Mouse (Mus musculus) brown adipose tissue, adult 24 weeks (tissue): ENCODE measurements at regions not wholly inside any gene's neighbourhood (a gene's known extent, or its start where the extent isn't known, plus 50 kb on each side); places are given as distances from the start of the nearest gene placed in this dataset.

Experiments
- H3K27ac ChIP-seq: fragments of 200-500 bp; replicated peaks from 2 replicates; pipeline ENCODE4 v1.5.1; 2012; ENCODE audit warnings: low read depth, mild to moderate bottlenecking, low read length
- H3K4me1 ChIP-seq: fragments of 200-500 bp; 2 replicates; pipeline ENCODE4 v1.6.1; 2012; ENCODE audit warnings: low read length, mixed read lengths; ENCODE audit not compliant: control insufficient read depth, insufficient read depth, insufficient read length
- H3K4me3 ChIP-seq: fragments of 200-500 bp; 2 replicates; pipeline ENCODE4 v1.5.1; 2012; ENCODE audit warnings: low read depth, mild to moderate bottlenecking, low read length, moderate library complexity; ENCODE audit not compliant: insufficient read depth

DNA sequence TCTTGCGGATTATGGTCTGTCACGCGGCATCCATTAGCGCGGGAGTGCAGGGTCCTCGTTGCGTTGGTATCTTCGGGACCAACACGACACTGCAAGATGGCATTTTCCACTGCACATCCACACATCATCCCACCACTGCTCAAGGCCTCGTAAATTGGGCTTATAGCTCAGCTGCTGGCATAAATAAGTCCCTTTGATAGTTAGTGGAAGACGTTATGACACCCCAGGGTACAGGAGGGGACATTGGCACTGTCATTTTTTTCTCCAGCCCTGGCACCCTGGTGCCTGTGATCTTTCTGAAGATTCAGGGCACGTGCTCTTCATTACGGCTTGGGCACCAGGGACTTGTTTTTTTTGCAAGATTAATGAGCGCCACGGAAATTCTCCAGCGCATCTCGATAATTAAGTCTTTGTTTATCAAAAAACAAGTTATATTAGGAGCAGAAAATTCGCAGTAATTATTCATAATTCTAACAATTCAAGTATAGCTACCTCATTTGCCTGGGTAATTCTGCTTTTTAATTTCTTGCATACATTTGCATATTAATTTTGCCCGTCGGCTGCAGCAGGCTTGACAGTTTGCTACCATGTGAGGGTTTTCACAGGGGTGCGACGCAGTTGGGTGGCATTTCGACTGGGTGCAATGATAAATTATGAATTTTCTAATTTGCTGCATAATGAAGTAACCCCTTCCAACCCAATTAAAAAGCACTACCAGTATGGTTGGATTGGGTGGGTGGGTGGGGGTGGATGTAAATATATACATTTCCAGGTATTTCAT lies 119.1 kb downstream of the Vrk1 start:
- Histone ChIP-seq H3K4me1 (no peaks in the 10 kb centered on the region), H3K4me3 (no peak overlapping the region), H3K27ac (no peak overlapping the region)

DNA sequence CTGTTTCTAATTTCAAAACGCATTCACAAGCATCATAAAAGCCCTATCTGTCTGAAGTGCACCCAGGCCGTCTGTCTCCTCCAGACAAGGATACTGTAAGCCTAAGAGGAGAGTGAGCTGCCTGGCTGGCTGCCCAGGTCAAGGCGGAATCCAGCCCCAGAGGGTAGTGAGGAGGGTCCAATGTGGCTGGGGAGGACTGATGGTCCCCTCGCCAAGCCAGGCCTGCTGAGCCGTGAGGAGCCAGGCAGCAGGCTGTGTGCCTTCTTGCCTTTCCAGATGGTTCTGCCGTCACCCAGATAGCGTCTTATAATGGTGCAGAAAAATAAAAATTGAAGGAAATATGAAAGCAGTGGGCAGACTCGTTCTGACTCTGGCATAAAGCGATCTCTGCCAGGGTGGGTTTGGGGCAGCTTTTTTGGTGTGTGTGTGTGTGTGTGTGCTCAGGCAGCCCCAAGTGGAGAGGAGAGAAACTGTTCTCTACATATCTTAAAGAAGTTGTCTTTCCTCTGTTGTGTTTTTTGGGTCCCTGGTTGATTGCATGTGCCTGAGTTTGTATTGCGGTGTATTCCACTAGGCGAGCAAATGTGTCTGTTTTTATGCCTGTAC lies 120.1 kb downstream of the Vrk1 start:
- no peak overlapping the region for H3K27ac ChIP-seq

DNA sequence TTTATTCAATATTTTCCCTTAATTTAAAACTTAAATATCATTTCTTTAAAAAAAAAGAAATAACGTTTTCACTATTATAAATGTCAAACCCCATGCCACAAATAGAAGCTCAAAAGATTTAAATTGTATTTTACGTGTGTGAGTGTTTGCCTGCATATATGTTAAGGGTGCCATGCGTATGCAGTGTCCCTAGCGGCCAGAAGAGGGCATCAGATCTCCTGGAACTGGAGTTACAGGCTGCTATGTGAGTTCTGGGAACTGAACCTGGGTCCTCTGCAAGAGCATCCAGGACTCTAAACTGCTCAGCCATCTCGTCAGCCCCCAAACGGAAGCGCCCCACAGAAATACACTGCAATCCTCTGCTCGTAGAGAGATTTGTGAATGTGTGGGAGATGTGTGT lies 122.7 kb downstream of the Vrk1 start:
- no peak overlapping the region for H3K27ac ChIP-seq
- H3K4me1 ChIP-seq: no peaks in the 10 kb centered on the region
- H3K4me3 ChIP-seq: no peak overlapping the region

More for the DNA sequence above, 120.1 kb downstream of the Vrk1 start:
- no peak overlapping the region for H3K4me3 ChIP-seq
- no peaks in the 10 kb centered on the region for H3K4me1 ChIP-seq

DNA sequence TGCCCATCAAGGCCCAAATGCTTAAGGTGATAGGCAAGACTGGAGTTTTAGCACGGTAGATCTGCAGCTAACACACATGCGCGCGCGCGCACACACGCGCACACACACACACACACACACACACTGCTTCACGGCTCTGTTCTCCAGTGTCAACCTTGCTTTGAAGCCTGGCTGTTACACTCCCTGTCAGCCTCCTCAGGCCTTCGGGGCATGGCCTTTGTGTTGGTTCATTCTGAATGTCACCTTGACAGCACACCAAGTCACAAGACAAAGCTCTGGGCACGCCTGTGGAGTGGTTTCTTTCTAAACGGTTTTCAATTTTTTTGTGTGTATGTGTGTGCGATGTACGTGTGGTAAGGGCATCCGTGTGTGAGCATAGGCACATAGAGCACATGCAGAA lies 128.4 kb downstream of the Vrk1 start:
- H3K4me3 ChIP-seq: no peak overlapping the region
- H3K27ac ChIP-seq: no peak overlapping the region
- H3K4me1 ChIP-seq: no peaks in the 10 kb centered on the region

DNA sequence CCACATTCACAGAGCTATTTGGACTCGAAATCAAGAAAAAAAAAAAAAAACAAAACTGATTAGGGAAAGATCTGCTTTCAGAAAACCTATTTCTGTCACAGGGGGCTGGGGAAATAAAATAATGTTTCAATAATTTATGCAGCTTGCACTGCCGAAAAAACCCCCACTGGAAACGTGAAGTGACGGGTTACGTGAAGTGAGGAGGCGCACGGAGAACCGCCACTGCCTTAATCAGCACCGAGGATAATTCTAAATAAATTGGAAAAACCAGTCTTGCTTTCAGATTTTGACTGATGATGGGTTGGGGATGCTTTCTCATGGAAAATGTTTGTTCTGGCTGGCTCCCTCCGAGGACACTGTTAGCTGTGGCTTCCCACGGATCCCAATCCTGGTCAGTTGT lies 129.5 kb downstream of the Vrk1 start:
- no peak overlapping the region for H3K4me3 ChIP-seq
- H3K27ac ChIP-seq: no peak overlapping the region

DNA sequence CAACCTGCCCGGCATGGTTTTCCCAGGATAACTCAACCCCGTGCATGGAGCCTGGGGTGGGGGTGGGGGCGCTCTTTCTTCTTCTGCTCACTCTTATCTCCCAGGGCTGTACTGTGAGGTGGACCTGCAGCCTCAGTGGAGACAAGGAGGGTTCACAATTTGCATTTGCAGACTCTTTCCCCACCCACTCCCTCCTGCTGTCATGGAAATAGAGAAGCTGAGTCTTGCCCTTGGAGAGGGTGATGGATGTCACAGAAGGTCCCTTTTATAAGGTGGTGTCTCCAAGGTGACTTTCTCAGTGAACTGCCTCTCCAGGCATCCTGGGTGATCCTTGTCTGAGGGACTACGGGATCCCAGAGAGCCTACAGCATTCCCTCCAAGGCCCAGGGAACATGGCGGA lies 129.9 kb downstream of the Vrk1 start:
- no peaks in the 10 kb centered on the region for H3K4me1 ChIP-seq
- no peak overlapping the region for H3K4me3 ChIP-seq
- H3K27ac ChIP-seq: no peak overlapping the region

More for the DNA sequence above, 129.5 kb downstream of the Vrk1 start:
- no peaks in the 10 kb centered on the region for H3K4me1 ChIP-seq

DNA sequence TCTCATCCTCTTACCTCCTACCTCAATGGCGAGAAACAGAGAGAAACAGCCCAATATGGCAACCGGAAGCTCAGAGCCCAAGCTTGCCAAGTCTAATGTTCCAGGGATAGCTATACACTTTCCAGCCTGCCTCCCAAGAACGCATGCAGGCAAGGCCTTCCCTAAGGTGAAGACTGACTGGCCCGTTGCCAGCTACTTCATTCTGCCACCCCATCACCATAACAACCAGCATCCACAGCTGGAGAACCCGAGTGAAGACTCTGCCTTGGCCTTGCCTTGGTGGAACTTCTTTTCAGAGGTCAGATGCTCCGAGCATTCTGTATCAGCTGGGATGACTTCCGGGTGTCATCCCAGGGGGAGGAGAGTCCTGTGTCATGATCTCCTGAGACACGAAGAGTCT lies 130.6 kb downstream of the Vrk1 start:
- Histone ChIP-seq H3K4me1 (no peaks in the 10 kb centered on the region), H3K27ac (no peak overlapping the region), H3K4me3 (no peak overlapping the region)

DNA sequence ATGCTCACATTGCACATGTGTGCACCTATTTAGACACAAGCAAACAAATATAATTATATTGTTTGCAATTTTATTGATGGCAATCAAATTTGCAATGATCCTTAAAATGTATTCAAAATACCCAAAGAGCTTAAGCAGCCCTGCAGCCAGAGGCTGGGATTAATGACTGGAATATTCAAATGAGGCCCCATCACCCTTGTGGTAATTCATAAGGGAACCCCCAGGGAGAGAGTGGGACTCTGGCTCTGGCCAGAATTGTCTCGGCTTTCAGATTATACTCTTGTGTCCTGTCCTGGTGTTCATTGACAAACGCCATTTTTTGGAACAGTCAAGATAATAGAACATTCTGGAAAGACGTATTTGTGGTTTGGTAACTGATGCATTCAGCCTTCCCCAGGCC lies 133.5 kb downstream of the Vrk1 start:
- H3K4me3 ChIP-seq: no peak overlapping the region
- no peaks in the 10 kb centered on the region for H3K4me1 ChIP-seq
- no peak overlapping the region for H3K27ac ChIP-seq

DNA sequence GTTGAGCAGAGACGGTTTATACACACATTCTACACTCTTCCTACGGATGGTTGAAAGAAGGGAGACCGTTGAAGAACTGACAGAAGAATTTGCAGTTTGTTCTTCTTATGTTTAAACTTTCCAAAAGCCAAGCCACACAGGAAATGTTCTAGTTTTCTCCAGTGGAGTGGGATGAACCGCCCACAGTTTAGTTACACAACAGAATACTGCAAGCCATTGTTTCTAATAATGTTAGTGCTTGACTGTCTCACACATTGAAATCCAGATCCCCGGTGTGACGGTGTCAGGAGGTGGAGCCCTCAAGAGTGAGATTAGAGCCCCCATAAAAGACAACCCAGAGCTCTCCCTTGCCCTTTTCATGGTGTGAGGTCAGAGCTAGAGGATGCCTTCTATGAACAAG lies 146.8 kb downstream of the Vrk1 start:
- H3K4me3 ChIP-seq: no peak overlapping the region
- H3K4me1 ChIP-seq: no peaks in the 10 kb centered on the region
- H3K27ac ChIP-seq: no peak overlapping the region

DNA sequence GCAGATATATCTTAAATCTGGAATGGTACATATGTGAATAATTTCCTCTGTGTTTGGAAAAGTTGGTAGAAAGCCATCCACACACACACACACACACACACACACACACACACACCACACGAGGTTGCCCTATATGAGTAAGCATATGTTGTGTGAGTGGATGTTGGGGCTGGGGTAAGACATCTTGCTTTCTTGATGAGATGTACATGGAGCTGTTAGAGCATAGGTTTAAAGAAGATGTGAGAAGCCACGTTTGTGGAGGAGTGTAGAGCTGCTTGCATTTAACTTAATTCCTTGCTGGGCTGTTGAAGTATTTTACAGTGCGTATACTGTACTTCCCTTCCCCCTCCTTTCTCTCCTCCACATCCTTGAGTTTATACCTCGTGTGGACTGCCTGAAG lies 147.8 kb downstream of the Vrk1 start:
- Histone ChIP-seq H3K27ac (no peak overlapping the region), H3K4me3 (no peak overlapping the region), H3K4me1 (no peaks in the 10 kb centered on the region)

DNA sequence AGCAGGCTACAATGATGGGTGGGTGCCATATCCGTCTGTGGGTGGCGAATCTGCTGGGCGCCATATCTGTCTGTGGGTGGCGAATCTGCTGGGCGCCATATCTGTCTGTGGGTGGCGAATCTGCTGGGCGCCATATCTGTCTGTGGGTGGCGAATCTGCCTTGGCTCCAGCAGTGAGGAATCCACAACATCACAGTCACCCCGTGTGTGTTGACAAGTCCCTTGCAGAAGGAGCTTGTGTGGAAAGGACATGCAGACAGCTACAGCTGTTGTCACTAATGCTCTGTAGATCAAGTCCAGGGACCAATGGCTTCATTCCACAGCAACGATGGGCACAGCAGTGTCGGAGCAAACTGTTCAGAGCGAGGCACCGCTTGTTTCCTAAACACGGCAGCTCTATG lies 148.6 kb downstream of the Vrk1 start:
- H3K4me1 ChIP-seq: no peaks in the 10 kb centered on the region
- no peak overlapping the region for H3K4me3 ChIP-seq
- H3K27ac ChIP-seq: no peak overlapping the region

DNA sequence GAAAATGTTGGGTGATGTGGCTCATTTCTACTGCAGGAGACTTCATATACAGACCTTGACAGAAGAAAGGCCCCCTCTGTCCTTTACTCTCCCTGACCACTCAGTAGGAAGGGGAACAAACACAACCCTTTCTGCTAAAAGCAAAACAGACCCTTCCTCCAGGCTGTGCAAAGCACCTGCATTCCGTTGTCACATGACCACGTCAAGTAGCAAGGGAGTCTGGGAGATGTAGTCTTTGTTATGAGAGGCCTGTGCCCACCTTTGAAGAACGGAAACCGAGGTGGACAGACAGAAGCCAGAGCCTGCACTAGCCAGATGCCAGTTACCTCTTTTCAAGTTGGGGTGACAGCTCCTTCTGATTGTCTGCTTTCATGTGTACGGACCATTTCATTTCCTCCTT lies 161.3 kb downstream of the Vrk1 start:
- H3K27ac ChIP-seq: no peak overlapping the region
- no peak overlapping the region for H3K4me3 ChIP-seq
- H3K4me1 ChIP-seq: no peaks in the 10 kb centered on the region

DNA sequence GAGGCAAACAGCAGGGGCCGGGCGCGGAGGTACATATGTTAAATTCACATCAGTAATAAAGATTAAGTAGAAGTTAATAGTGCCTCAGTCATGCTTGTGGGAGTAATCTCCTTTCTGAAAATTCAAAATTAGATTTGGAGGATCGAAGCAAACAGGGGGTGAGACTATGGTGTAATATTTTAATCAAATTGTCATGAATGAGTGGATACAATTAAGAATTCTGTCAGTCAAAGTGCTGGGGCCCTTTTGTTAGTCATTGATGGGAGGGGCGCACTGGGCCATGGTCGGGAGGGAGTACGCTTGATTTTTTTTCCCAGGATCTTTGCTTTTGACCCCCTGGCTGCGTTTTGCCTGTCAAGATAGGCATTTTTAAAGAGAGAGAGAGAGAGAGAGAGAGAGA lies 163.2 kb downstream of the Vrk1 start:
- H3K4me1 ChIP-seq: no peaks in the 10 kb centered on the region
- H3K4me3 ChIP-seq: no peak overlapping the region
- no peak overlapping the region for H3K27ac ChIP-seq

DNA sequence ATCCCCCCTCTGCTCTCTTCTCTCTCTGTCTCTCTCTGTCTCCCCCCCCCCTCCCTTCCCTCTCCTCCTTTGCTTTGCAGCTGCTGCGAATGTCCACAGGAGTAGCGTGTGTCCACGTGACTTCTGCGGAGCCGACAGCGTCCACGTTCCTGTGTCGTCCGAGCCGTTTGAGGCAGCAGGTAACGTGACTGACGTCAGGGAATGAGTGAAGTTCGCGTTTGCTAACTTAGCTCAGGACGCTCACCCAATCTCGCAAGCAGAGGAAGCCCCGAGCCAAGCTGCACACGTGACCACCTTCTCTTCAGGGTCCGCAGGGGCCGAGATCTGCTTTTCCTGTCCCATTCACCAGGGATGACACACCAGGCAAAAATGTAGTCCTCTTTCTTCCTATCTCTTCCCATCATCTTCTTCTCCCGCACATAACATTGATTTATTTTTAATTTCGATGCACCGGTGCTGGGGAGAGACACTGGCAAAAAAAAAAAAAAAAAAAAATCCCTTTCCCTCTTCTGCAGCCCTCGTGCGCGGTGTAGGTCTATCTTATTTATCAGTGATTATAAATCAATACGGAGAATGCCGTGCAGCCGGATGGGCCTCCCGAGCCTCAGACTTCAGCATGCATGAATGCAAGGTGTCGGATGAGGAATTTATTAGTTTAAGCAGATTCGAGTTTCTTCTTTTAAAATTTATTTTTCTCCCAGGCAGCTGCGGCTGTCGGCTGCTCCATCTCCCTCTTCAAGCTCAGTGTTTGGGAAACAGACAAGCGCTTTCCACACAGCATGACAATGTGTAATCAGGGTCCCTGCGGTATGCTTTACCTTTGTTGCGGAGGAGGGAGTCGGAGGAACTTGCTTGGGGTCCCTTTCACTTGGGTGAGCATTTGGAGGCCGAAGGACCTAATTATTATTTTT lies 164.3 kb downstream of the Vrk1 start:
- peak overlapping the region; percentile 15; the same call in 1 of the 2 replicates for H3K4me3 ChIP-seq
- H3K4me1 ChIP-seq: no peaks in the 10 kb centered on the region
- H3K27ac ChIP-seq: no peak overlapping the region

DNA sequence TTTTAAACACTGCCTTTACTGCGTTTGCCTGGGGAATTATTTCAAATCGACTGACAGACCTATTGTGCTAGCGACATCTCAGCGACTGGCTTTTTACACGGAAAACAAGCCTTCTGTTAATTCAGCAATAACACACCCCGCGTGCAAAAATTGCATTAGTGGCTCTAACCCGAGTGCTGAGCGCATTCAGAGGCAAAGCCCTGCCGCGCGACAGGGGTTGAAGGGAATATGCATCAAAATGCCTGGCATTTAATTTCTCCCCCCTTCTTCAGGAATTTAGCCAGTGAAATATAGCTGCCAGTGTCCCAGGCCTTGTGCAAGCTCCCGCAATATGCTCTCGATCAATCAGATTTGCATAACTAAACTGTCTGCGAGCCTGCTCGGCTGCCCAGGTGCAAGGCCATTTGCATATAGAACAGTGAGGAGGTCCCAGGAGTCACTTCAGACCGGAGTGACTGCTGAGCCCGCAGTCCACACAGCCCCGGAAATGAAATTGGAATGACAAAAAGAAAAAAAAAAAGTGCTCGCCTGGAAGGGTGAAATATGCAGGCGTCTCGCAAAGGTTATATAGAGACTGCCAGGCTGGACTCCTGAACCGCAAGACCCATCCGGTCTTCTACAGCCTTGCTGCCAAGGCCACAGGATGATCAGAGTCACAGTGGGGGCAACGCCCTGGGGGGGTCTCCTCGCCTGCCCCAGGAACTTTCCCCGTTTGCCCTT lies 165.1 kb downstream of the Vrk1 start:
- Histone ChIP-seq H3K4me3 (peak overlapping the region; percentile 15; the same call in 1 of the 2 replicates), H3K4me1 (no peaks in the 10 kb centered on the region), H3K27ac (no peak overlapping the region)
